Mouse (Mus musculus) adrenal gland, adult 2 months (tissue): Measurements from ENCODE around the gene Marf1. TPM values are rescaled to one million over a fixed set of nuclear protein-coding genes. Genes with fewer than 3 reads are reported as not detected.
"Not testable (repeated sequence)": the region's sequence is repeated elsewhere in the genome, so short reads cannot be mapped to it uniquely, and the experiment has no call there.

ENCODE experiments used
- DNase-seq: peaks from one replicate; pipeline ENCODE4 v3.0.0; 2021
- microRNA-seq, 2 experiments: library from miRNA; unstranded; fragments of <30 nt; microRNA quantifications; one replicate each; pipeline ENCODE4 v1.2.0; 2021
- polyA plus RNA-seq: library from polyadenylated mRNA; depleted of rRNA; stranded (reverse); fragments of >200 nt; gene quantifications from 2 replicates; pipeline ENCODE4 v1.2.3, GENCODE M21; 2012; rRNA removed
- total RNA-seq, 2 experiments: library from RNA; stranded (reverse); gene quantifications; 2 replicates each; pipeline ENCODE4 v1.2.3; 2021

Marf1 gene
- total and polyA plus RNA-seq, 3 experiments = 17.0 to 127 (median 84.4) TPM

- not testable (repeated sequence) for DNase-seq
These were observed 96.6 kb downstream of the Marf1 start for GRCm38 (mm10) chr16:14066571-14066970.

GRCm38 (mm10) chr16:14059869-14060268, 103.3 kb downstream of the Marf1 start:
- no peak for DNase-seq

Small RNA genes lying within 50 kb of the gene (microRNA-seq; reads per million reads assigned to microRNA genes)
- 0 reads per million in 2 experiments for gene Gm27671
- 739 to 1,282 reads per million in 2 experiments for gene Mir484

Other genes with a start within 250 kb of the Marf1 start
- gene 2900011O08Rik, start 176.7 kb downstream of the Marf1 start, total RNA-seq = 1 to 10 TPM in 1 of 2 experiments, under 1 TPM in 1; 0.86 to 1.2 TPM
- 0.89 and 1.6 TPM in 2 replicates for gene 2900011O08Rik, start 176.7 kb downstream of the Marf1 start, polyA plus RNA-seq
- gene Ifitm7, start 176.5 kb downstream of the Marf1 start, total RNA-seq = not detected
- gene Ifitm7, start 176.5 kb downstream of the Marf1 start, polyA plus RNA-seq = not detected in 2 replicates
- gene Nde1, start 76 bp downstream of the Marf1 start, total RNA-seq = 10 to 100 TPM; 35.8 to 45.5 TPM
- 36.3 and 39.3 TPM in 2 replicates for gene Nde1, start 76 bp downstream of the Marf1 start, polyA plus RNA-seq
- gene Myh11, start 128.0 kb upstream of the Marf1 start, total RNA-seq = 1 to 10 TPM; 3.9 to 7.6 TPM
- 0.73 and 0.94 TPM in 2 replicates for gene Myh11, start 128.0 kb upstream of the Marf1 start, polyA plus RNA-seq
- gene Fopnl, start 154.1 kb upstream of the Marf1 start, total RNA-seq = 10 to 100 TPM; 44.9 to 65.4 TPM
- 23.8 and 26.7 TPM in 2 replicates for gene Fopnl, start 154.1 kb upstream of the Marf1 start, polyA plus RNA-seq
- 10 to 100 TPM; 21.3 to 28.5 TPM for gene Abcc1, start 198.2 kb upstream of the Marf1 start, total RNA-seq
- 34.9 and 39.0 TPM in 2 replicates for gene Abcc1, start 198.2 kb upstream of the Marf1 start, polyA plus RNA-seq